Mouse (Mus musculus): ENCODE measurements around the gene Cacna1a. TPM values are rescaled to one million over a fixed set of nuclear protein-coding genes. Genes with fewer than 3 reads are reported as not detected.

Cacna1a gene
- total RNA-seq, 2 experiments from 2014 or later = not detected

DNA sequence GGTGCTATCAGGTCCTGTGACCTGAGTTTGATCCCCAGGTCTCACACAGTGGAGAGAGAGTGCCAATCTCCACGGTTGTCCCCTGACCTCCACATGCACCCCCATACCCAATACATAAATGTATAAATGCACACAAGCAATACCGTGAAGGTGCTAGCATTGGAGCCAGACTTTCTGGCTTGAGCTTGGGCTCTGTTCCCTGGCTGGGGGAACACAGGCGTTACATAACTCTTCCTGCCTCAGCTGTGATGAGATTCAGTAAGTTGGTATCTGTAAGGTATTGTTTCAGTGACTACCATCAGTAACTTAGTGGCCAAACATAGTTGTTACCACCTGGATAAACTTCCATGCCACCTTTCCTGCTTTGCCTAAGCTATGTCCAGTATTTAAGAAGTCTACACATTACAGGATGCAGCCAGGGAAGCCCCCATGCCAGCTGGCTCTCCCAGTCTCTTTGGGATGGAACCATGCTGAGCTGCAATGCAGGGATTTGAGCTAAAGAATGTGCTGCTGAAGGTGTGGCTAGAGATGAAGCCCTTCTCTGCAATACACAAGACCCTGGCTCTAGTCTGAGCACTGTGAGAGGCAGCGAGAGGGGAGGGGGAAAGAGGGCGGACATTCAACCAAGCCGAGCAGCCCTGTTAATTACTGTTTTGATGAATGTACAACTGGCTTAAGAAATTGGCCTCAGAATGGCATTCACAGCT lies 7.7 kb downstream of the Cacna1a start:
- ATAC-seq (replicated peaks; ENCODE audit: low FRiP score, poor library complexity, severe bottlenecking) = no peak

DNA sequence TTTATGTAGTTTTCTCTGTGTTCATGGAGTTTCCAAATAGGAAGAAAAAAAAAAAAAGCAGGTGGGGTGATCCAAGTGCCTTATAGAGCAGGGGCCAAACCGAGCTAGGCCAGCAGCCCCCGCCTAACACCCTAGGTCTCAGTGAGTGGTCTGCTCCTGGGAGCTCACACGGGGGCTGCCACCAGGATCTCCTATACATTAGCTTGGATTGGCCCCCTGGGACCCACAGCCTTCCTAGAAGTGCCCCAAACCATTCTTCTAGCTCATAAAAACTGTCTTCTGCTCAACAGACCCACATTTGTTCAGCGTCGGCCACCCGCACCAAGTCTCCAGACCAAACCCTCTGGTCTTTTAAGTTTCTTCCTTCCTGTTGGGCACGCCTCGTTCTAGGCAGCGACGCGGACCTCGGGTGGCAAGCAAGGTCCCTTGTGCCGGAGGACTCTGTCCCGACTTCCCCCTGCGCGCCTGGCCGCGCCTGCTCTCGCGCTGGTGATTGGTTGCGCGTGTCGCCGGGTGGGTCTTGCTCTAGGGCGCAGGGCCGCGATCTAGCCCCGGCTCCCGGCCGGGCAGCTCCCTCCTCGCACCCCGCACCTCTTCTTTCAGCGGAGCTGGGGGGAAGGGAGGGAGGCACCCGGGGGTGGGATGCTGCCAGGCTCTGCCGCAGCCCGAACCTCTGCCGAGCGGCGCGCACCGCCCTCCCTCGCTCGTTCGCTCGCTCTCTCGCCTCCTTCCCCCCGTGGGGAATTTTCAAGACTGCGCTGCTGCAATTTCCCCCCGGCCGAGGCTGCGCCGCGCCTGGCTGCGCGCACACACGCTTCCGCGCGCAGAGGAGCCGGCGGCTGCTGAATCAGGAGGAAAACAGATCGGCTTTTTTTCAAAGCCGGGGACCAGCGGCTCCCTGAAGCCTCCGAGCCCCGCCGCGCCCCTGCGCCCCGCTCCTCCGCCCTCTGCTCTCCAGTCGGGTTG lies 25.9 kb downstream of the Cacna1a start:
- ATAC-seq (replicated peaks; ENCODE audit: low FRiP score, poor library complexity, severe bottlenecking) = no peak

DNA sequence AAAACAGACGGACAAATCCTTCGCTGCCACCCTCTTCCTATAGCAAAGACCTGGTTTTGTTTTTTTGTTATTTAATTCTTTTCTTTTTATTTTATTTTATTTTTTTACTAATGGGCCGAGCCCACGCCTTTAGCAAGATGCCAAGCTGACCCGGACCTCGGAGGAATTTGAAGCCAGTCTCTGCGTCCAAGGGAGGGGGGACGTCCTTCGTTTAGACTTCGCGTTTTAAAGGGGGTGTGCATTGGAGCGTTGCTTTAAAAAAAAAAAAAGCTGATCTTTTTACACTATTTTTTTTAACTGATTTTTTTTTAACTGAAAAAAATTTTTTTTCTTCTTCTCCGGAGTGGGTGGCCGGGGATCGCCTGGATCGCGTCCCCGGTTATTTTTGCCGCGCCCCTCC lies 26.7 kb downstream of the Cacna1a start:
- ATAC-seq (replicated peaks; ENCODE audit: low FRiP score, poor library complexity, severe bottlenecking) = no peak

DNA sequence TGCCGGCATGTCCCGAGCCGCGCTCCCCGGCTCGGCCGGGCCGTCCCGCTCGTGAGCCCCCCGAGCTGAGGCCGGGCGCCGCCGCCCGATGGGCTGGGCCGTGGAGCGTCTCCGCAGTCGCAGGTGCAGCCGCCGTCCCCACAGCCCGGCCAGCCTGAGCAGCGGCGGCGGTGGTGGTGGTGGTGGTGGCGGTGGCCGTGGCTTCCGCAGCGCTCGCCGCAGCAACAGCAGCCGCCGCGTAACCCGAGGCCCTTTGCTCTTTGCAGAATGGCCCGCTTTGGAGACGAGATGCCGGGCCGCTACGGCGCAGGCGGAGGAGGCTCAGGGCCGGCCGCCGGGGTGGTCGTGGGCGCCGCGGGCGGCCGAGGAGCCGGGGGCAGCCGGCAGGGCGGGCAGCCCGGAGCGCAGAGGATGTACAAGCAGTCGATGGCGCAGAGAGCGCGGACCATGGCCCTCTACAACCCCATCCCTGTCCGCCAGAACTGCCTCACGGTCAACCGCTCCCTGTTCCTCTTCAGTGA lies 27.2 kb downstream of the Cacna1a start:
- ATAC-seq (replicated peaks; ENCODE audit: low FRiP score, poor library complexity, severe bottlenecking) = no peak

DNA sequence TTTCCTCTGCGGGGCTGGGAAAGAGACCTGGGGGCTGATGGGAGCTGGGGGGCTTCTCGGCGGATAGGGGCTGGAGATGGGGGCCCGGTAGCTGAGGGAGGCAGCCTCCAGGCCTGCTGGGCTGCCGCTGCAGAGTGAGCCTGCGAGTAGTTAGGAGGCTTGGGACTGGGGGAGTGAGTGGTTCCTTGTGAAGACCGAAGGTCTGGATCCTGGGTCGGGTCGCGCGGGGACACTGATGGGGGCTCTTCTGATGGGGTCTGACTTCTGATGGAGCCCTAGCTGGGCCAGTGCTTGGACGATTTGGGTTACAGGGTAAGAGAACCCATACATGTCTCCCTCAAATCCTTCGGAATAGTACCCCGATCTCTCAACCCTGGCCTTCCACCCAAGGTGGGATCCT lies 27.8 kb downstream of the Cacna1a start:
- ATAC-seq (replicated peaks; ENCODE audit: low FRiP score, poor library complexity, severe bottlenecking) = no peak

DNA sequence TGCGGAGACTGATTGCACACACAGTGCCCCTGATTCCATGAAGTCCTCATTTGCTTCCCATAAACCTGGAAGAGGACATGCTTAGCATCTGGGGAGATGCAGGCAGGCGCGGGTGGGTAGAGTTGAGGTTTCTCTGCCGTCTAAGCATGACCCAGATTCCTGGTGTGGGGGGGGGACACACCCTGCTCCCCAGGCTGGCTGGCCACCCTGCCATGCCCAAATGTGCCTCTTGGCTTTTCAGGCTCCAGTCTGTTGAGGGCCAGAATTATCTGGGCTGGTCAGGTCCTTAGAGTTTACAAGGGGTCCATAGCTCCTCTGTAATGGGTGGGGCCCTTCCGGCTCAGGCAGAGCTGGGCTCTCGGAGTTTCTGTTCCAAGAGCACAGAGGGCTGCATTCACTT lies 28.7 kb downstream of the Cacna1a start:
- no peak for ATAC-seq (replicated peaks; ENCODE audit: low FRiP score, poor library complexity, severe bottlenecking)

DNA sequence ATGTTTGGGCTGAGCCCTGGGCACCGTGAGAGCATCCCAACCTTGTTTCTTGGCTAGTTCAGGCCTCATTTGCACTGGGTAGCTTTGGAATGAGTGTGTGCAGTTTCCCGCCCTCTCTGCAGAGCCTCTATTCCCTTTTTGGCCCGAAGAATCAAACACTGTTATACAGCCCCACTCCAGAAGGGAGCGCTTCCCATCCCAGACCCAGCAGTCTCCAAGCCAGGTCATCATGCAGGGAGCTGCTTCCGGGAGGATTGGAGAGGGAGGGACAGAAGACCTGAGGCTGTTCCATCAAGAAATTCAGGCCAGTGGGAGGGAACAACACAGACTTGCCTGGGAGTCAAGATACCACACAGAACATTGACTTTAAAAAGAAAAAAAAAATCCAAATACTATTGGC lies 29.6 kb downstream of the Cacna1a start:
- ATAC-seq (replicated peaks; ENCODE audit: low FRiP score, poor library complexity, severe bottlenecking) = no peak

DNA sequence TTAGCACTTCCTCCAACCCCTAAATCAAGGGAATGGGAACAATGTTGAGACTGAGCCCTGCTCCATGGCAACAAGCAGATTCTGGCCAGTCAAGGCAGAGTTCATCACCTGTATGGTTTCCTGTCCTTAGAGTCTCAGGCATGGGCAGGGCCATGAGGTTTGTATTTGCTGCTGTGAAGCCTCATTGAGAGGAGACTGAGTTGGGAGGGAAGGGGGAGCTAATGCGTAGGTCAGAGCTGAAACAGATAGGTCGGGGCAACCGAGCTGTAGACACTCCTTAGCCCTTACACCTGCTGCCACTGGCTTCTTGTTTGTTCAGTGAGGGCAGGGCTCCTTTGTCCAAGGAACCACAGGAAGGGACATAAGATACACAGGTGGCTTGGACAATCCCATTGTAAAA lies 36.2 kb downstream of the Cacna1a start:
- ATAC-seq (replicated peaks; ENCODE audit: low FRiP score, poor library complexity, severe bottlenecking) = no peak

DNA sequence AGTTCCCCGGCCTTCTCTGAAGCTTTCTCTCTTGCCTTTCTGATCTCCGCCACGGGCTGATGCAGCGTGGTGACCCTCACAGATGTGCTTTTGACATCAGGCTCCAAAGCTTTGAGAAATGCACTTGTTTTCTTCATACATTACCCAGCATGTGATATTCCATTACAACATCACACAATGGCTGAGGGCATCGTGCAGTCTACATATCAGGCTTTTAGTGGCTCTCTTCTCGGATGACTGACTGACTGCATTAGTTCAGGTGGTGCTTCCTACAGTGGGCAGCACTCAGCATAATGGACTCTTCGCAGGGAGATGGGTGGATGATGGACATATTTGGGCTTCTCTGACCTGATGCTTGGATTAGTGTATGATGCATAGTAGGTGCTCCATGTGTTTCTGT lies 37.8 kb downstream of the Cacna1a start:
- ATAC-seq (replicated peaks; ENCODE audit: low FRiP score, poor library complexity, severe bottlenecking) = no peak

DNA sequence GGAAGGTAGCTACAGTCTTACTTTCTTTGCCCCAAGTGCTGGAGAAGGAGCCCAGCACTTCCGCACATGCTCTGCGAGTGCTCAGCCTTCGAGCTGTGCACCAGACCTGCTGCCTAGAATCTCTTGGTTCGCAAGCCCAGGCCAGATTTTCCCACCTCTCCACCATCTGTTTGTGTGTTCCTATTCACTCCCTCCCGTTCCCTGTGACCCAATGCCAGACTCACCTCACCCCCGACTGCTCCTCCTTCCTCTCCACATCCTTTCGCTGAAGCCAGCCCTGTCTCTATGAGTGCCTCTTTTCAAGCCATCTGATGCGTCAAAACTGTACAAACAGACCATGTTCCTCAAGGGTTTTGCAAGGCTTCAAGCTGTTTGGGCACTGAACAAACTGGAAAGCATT lies 38.3 kb downstream of the Cacna1a start:
- ATAC-seq (replicated peaks; ENCODE audit: low FRiP score, poor library complexity, severe bottlenecking) = no peak

DNA sequence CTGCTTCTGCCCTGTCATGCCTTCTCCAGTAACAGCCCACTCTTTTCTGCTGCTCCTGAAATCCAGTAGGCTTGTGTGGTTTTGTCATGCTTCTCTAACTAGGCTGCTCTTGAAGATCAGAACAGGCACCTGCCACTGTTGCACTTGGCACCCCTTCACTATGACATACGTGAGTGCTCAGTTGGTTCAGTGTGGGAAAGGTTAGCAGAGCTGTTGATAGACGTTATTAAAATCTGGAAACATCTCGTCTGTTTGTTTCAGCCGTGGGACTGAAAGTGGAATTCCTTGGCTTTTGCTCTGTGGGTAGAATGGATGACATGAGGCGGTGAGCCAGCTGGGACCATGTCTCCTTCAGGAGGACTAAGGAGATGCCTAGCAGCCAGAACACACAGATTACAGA lies 39.8 kb downstream of the Cacna1a start:
- no peak for ATAC-seq (replicated peaks; ENCODE audit: low FRiP score, poor library complexity, severe bottlenecking)

DNA sequence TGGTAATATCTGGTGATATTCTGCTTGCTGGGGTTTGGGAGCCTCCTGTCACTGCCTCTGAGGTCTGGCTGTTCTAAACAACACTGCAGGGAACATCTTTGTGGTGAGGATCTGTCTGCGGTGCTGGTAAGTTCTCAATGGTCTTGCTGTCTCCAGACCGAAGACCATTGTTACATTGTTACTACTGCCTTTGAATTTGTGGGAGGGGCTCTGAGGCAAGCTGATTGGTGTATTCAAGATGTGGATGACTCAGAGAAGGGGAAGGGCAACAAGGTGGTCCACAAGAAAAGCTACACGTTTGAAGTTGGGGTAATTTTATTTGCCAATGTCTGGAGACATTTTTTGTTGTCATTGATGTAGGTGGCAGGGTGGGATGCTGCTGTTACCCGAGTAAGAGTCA lies 40.8 kb downstream of the Cacna1a start:
- no peak for ATAC-seq (replicated peaks; ENCODE audit: low FRiP score, poor library complexity, severe bottlenecking)

DNA sequence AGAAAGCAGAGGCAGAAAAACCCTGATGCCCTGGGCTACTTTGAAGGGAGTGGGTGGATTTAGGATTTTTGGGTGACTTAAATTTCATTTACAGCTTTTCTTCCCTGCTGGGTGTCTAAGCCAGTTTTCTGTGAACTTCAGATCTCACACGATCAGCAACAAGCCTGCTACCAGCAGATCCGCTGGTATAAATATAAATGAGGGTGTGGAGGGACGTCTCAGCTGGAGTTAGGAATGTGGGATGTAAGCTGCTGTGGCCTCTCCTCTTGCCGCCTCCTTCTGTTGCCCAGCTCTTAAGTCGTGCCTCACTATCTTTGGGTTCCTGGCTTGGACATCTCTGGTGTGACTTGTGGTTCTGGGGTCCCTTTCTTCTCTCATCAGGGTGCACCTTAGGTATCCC lies 41.3 kb downstream of the Cacna1a start:
- ATAC-seq (replicated peaks; ENCODE audit: low FRiP score, poor library complexity, severe bottlenecking) = no peak

DNA sequence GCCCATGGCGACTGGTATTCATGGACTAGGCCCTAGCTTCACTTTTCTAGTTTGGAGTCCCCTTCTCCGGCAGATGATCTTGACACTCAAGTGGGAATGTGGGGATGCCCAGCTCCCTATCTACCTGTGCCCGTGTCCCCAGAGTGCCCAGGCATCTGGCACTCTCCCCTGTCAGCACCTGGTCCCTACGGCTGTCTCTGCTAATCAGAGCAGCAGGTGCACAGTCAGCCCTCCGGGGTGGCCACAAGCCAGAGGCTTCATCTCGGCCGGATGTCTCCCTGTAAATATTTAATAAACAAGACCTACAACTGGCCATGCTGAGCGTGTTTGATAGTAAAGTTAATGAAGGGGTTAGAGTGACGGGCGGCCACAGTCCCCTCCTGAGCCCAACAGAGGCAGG lies 47.1 kb downstream of the Cacna1a start:
- no peak for ATAC-seq (replicated peaks; ENCODE audit: low FRiP score, poor library complexity, severe bottlenecking)

DNA sequence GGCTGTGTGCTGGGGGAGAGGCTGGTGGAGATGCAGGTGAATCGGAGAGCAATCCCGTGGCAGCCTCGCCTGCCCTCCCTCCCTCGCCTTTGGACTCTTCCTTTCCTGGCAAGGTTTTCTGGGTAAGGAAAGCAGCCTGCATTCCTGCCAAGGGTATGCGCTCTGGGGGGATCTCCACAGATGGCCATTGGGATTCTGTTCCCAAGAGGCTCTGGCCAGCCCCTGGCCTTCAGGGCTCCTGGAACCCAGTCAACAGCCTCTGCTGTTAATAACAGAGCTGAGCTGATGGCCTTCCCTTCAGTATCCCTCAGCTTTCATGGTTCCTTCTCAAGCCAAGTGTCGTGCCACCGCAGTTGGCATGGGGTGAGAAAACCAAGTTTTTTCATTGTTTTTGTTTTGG lies 51.6 kb downstream of the Cacna1a start:
- ATAC-seq (replicated peaks; ENCODE audit: low FRiP score, poor library complexity, severe bottlenecking) = no peak

DNA sequence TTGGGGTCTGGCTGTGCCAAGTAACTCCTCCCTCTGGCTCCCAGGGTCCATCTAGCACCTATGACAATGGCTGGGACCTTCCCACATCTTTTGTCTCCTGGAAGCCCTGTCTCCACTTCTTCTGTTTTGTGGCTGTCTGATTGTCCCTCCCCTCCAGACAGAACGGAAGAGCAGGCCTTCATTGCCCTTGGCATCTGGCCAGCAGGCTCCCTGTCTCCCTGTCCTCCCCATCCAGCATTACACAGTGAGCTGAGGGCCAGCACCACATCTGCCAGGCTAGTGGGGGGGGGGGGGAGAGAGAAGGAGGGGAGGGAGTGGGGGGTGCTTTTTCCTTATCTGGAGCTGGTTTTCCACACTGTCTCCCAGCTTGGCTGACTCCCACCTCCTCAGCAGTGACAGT lies 53.8 kb downstream of the Cacna1a start:
- ATAC-seq (replicated peaks; ENCODE audit: low FRiP score, poor library complexity, severe bottlenecking) = no peak

DNA sequence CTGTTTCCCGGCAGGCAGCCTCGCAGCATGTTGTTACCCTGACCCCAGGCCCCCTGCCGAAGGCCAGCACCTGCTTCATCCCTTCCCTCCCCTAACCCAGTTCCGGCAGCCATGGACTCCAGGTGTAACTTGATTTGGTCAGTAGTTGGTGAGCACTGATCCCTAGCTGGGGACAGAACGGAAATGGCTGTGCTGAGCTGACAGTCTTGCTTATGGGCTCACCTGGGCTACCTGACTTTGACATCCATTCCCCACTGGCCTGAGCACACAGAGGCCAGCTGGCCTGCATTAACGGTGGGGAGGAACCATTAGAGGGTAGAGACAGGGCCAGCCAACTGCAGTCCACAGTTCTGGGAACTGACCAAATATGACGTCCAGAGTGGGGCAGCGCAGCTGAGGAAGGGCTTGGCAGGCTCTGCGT lies 58.3 kb downstream of the Cacna1a start:
- ATAC-seq (replicated peaks; ENCODE audit: low FRiP score, poor library complexity, severe bottlenecking) = no peak

DNA sequence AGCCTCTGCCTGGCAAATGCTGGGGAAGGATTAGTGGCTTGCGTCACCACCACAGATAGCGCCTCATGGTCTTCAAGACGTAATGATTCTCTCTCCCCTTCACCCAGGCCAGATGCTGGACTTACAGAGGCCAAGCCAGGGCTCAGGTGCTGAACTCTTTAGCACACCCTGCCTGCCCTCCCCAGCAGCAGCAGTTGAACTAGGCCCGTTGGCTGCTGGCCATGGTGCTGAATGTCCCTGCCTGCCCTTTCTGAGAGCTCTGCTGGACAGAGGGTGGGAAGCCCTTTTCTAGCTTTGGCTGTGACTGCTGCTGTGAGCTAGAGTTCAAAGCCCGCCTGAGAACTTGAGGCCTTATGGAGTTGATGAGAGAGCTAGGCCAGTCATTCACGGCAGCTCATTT lies 66.3 kb downstream of the Cacna1a start:
- no peak for ATAC-seq (replicated peaks; ENCODE audit: low FRiP score, poor library complexity, severe bottlenecking)

DNA sequence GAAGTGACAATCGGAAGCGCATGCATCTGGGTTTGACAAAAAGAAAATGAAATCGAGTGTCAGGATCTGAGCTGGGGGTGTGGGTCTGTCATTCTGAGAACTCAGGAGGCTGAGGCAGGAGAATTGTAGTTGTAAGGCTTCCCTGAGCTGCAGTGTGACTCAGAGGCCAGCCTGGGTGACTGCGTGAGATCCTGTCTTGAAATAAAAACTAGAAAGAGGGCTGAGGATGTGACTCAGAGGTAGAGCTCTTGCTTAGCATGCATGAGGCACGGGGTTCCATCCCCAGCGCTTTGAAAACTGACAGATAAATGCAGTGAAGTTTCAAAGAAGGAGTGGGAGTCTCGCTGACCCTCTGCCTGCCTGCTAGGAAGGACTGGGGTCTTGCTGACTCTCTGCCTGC lies 70.6 kb downstream of the Cacna1a start:
- ATAC-seq (replicated peaks; ENCODE audit: low FRiP score, poor library complexity, severe bottlenecking) = no peak

DNA sequence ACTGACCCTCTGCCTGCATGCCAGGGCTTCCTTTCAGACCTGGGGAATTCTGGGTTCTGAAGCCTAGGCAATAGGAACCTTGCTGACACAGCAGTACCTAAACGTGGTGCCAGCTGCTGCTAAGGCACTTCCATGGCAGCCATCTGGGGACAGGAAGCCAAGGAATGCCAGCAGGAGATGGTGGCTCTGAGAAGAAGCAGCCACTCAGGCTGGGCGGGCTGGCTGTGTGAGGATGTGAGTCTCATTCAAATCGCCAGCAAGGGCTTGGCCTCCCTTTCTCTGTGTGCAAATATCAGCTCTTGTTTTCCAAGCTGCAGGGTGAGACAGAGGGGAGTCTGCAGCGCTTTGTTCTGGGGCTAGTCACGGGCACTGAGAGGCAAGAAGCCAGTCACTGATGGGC lies 71.0 kb downstream of the Cacna1a start:
- no peak for ATAC-seq (replicated peaks; ENCODE audit: low FRiP score, poor library complexity, severe bottlenecking)

DNA sequence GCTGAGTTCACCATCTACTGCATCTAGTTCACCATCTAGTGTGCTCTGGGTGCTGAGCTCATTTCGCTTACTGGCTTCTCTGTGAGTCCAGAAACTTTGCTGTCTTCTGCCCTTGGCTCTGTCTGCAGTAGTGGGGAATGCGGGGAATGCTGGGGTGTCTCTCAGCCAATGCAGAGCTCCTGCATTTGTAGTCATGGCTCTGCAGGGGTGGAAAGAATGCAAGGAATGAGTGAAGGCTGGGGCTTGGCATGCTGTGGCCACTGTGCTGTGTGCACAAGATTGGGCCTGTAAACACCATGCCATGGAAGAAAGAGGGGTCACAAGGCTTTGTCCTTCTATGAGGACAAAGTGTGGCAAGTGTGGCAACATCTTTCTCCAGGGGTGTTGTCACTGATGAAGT lies 72.5 kb downstream of the Cacna1a start:
- no peak for ATAC-seq (replicated peaks; ENCODE audit: low FRiP score, poor library complexity, severe bottlenecking)

All from erythroblast, adult 5-6 weeks (primary cell).